Mouse (Mus musculus) thymus, adult 2 months (tissue): ENCODE measurements around the gene Mrpl51.

Experiments used
- CTCF ChIP-seq: fragments of 200-500 bp; IDR thresholded peaks from 2 replicates; pipeline ENCODE4 v1.5.1; 2012; ENCODE audit warnings: mild to moderate bottlenecking, control low read depth, low read length, moderate library complexity, borderline replicate concordance; ENCODE audit not compliant: control insufficient read depth, poor library complexity, insufficient read depth; ENCODE audit errors: extremely low read depth
- POLR2A ChIP-seq: fragments of 200-500 bp; IDR thresholded peaks from 2 replicates; pipeline ENCODE4 v1.6.1; 2012; ENCODE audit warnings: mild to moderate bottlenecking, low read length, control low read depth, moderate library complexity; ENCODE audit not compliant: control insufficient read depth, poor library complexity, insufficient read depth; ENCODE audit errors: extremely low read depth

DNA sequence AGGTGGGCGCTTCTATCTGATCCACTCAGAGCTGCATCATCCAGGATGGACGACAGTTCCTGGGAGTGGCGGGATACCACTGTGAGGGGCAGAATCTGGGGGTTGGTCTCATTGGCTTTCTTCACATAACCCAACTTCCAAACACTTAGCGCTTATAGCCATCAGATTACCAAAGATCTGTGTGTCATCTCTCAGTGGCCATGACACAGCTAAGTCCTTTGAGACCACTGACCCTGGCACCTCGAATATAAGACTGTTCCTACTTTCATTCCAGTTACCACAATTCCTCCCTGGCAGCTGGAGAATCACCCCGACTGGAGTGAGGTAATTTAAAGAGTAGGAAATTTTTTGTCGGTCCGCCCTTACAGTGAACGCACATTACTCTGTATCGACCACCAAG, 5.4 kb upstream of the Mrpl51 start:
- TF ChIP-seq CTCF (no peak), POLR2A (no peak)
